In the genomic region with DNA sequence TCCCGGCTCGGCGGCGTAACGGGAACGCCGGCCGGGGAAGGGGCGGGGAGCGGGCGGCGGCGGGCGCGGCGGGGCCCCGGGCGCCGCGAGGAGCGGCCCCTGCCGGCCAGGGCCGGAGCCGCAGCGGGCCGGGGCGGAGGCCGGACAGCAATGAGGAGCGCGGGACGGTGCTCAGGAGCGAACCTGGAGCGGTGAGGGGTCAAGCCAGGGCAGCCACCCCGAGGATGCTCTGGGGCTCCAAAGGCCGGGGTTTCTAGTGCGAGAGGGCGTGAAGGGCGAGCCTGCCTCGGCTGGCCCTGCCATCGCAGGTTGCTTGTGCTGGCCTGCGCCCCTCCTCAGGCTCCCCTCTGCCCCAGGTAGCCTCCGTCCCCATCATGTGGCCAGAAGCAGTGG, we compare ENCODE assay signal across 8 mouse cellular contexts. TPM values are rescaled to one million over a fixed set of nuclear protein-coding genes. Genes with fewer than 3 reads are reported as not detected.
A peak's percentile ranks its signal among the peaks of the same experiment; 100 is the strongest.
DNase-seq lines count a peak whose midpoint lies in the region; ATAC-seq lines count a peak whose summit lies in the region.

TSS of gene Ttc7b (minus strand) at position 33 of the 393 bp plus-strand sequence.

- no peaks in the 10 kb centered on the region for H3K36me3 ChIP-seq in hindbrain, embryonic 11.5 days (ENCODE audit: control insufficient read depth, insufficient read depth, low read length)

- 3% methylated on average over 8 of the region's 42 CpGs for WGBS in hindbrain, embryonic 11.5 days

- ATAC-seq in hindbrain, embryonic 11.5 days (ENCODE audit: low FRiP score): peak; percentile 77

- no peaks in the 10 kb centered on the region for H3K27me3 ChIP-seq in hindbrain, embryonic 11.5 days (ENCODE audit: control insufficient read depth, insufficient read depth, low read length)

- peak within 1 kb of the TSS; percentile 43 for H3K27ac ChIP-seq in hindbrain, embryonic 11.5 days (ENCODE audit: low read depth, low read length)

- H3K4me3 ChIP-seq in hindbrain, embryonic 11.5 days (ENCODE audit: low read depth, low read length): peak within 1 kb of the TSS; percentile 49

- H3K4me2 ChIP-seq in hindbrain, embryonic 11.5 days (replicated peaks; ENCODE audit: low read depth, low read length): peak within 1 kb of the TSS; percentile 83

- peaks cover 3% of the 10 kb centered on the region; the same call in 1 of the 2 replicates for H3K4me1 ChIP-seq in hindbrain, embryonic 11.5 days (replicated peaks; ENCODE audit: control insufficient read depth, insufficient read depth, low read length)

- peak; percentile 19 to 34 for DNase-seq in layer of hippocampus, adult 18-20 months (ENCODE audit: low spot score in 2 of 2)
- no peak for DNase-seq in layer of hippocampus, adult 9-10 months (ENCODE audit: low spot score)
- peak; percentile 13 for DNase-seq in c-Kit-positive CD71-positive TER-119-positive erythroid progenitor cells, embryonic 14.5 days (ENCODE audit: low spot score)
- peak in 1 of 2 experiments; percentile 41 for DNase-seq in frontal cortex, adult 2 months (ENCODE audit: extremely low spot score in 1 of 2, low spot score in 1 of 2)
- peak; percentile 81 for DNase-seq in hindbrain, embryonic 11.5 days (ENCODE audit: low spot score)
- DNase-seq in layer of hippocampus, postnatal 25 days (ENCODE audit: extremely low spot score in 1 of 2, low spot score in 1 of 2): peak; percentile 44 to 49
- peak; percentile 38 for DNase-seq in lung, postnatal 25 days (ENCODE audit: low spot score)
- DNase-seq in retina, postnatal 1 day: peak; percentile 72

- H3K9ac ChIP-seq in hindbrain, embryonic 11.5 days (ENCODE audit: low read depth, low read length): peak within 1 kb of the TSS; percentile 69

- no peaks in the 10 kb centered on the region for H3K9me3 ChIP-seq in hindbrain, embryonic 11.5 days (ENCODE audit: control insufficient read depth, low read length)

RNA-seq across cellular contexts. Expression of gene Ttc7b, which starts in this region (rescaled TPM):
- 100 to 1,000 TPM; 168 to 176 TPM for total RNA-seq in layer of hippocampus, adult 18-20 months (2021)
- 194 and 202 TPM in 2 replicates for polyA plus RNA-seq in frontal cortex, adult 2 months (2012; rRNA removed)
- polyA plus RNA-seq in hindbrain, embryonic 11.5 days (2014; fragmentation: Nextera tagmentation; extraction: Ambion mirVana): 7.1 and 8.2 TPM in 2 replicates
- total RNA-seq in layer of hippocampus, postnatal 25 days (2021): 100 to 1,000 TPM; 164 to 180 TPM

Comparison
In these comparisons a context has a peak if more than half of its experiments do, and no peak if none do; other contexts are left out.
1. RNA of gene Ttc7b (polyA plus RNA-seq): 194 to 202 TPM in frontal cortex, adult 2 months; 7.1 to 8.2 TPM in hindbrain, embryonic 11.5 days; every median in the first group is over 10 times any median in the second.